Mouse (Mus musculus): Measurements from ENCODE around the gene Fads2.

GRCm38 (mm10) chr19:10143667-10144066, 42.1 kb upstream of the Fads2 start:
- TF ChIP-seq POLR2A (IDR thresholded peaks at IDR 0.05; ENCODE audit: borderline replicate concordance, insufficient read depth, low read length) (no peak), CTCF (IDR thresholded peaks at IDR 0.05; ENCODE audit: borderline replicate concordance, insufficient read depth, low read depth, low read length) (no peak)

Data from cerebellum, adult 2 months (tissue).